Mouse (Mus musculus) myocyte (in vitro differentiated cells): Measurements from ENCODE around the gene Entpd8. TPM values are rescaled to one million over a fixed set of nuclear protein-coding genes. Genes with fewer than 3 reads are reported as not detected.

Experiments used
- H3K27me3 ChIP-seq: one replicate; pipeline ENCODE4 v1.6.1; 2011; ENCODE audit not compliant: control insufficient read depth, insufficient read depth, insufficient read length
- H3K36me3 ChIP-seq: one replicate; pipeline ENCODE4 v1.6.1; 2011; ENCODE audit not compliant: control insufficient read depth, insufficient read depth
- H3K4me2 ChIP-seq: one replicate; pipeline ENCODE4 v1.6.1; 2011; ENCODE audit warnings: low read depth, control low read depth
- H3K4me3 ChIP-seq: one replicate; pipeline ENCODE4 v1.5.1; 2011; ENCODE audit warnings: mild to moderate bottlenecking, control low read depth, moderate library complexity
- H3K79me2 ChIP-seq: one replicate; pipeline ENCODE4 v1.6.1; 2011; ENCODE audit not compliant: control insufficient read depth, insufficient read depth
- H3ac ChIP-seq: one replicate; pipeline ENCODE4 v1.6.1; 2011; ENCODE audit not compliant: control insufficient read depth, insufficient read length
- CEBPB ChIP-seq: IDR thresholded peaks from 2 replicates; pipeline ENCODE4 v1.6.1; 2011; ENCODE audit warnings: mild to moderate bottlenecking, moderate library complexity; ENCODE audit not compliant: poor library complexity, insufficient read depth, severe bottlenecking
- E2F4 ChIP-seq: IDR thresholded peaks from one replicate; pipeline ENCODE4 v1.6.1; 2011; ENCODE audit warnings: mild to moderate bottlenecking, control low read depth, moderate library complexity; ENCODE audit not compliant: insufficient read depth
- MAX ChIP-seq: IDR thresholded peaks from one replicate; pipeline ENCODE4 v1.6.1; 2011; ENCODE audit warnings: low read depth, mild to moderate bottlenecking, control low read depth
- MYOD1 ChIP-seq, 3 experiments: IDR thresholded peaks; one replicate each; pipeline ENCODE4 v1.6.1; 2011; ENCODE audit warnings: control low read depth in 2 of 3, low read depth in 2 of 3, mild to moderate bottlenecking in 2 of 3, moderate library complexity in 1 of 3; ENCODE audit not compliant: insufficient read length in 2 of 3, control insufficient read depth in 1 of 3
- MYOG ChIP-seq, 3 experiments: IDR thresholded peaks; one replicate each; pipeline ENCODE4 v1.6.1; 2011; ENCODE audit warnings: control low read depth in 2 of 3, low read depth in 2 of 3, mild to moderate bottlenecking in 2 of 3; ENCODE audit not compliant: insufficient read length in 2 of 3, control insufficient read depth in 1 of 3, insufficient read depth in 1 of 3
- POLR2A ChIP-seq: IDR thresholded peaks from one replicate; pipeline ENCODE4 v1.6.1; 2011; ENCODE audit warnings: low read depth, mild to moderate bottlenecking, control low read depth, moderate library complexity; ENCODE audit not compliant: insufficient read length
- POLR2AphosphoS2 ChIP-seq: IDR thresholded peaks from one replicate; pipeline ENCODE4 v1.6.1; 2011; ENCODE audit warnings: low read depth, control low read depth; ENCODE audit not compliant: insufficient read length
- REST ChIP-seq: IDR thresholded peaks from one replicate; pipeline ENCODE4 v1.6.1; 2011; ENCODE audit warnings: mild to moderate bottlenecking, control low read depth, moderate library complexity; ENCODE audit not compliant: insufficient read depth, insufficient read length
- SRF ChIP-seq: IDR thresholded peaks from one replicate; pipeline ENCODE4 v1.6.1; 2011; ENCODE audit warnings: low read depth; ENCODE audit not compliant: control insufficient read depth, insufficient read length
- TCF12 ChIP-seq: IDR thresholded peaks from one replicate; pipeline ENCODE4 v1.6.1; 2011; ENCODE audit warnings: mild to moderate bottlenecking, control low read depth; ENCODE audit not compliant: poor library complexity, insufficient read depth, severe bottlenecking
- TCF3 ChIP-seq: IDR thresholded peaks from one replicate; pipeline ENCODE4 v1.6.1; 2011; ENCODE audit warnings: low read depth, control low read depth; ENCODE audit not compliant: insufficient read length
- USF1 ChIP-seq: IDR thresholded peaks from one replicate; pipeline ENCODE4 v1.6.1; 2011; ENCODE audit warnings: low read depth, mild to moderate bottlenecking, control low read depth, moderate library complexity
- polyA plus RNA-seq: library from polyadenylated mRNA; unstranded; fragments of >200 nt; fragmentation: generic; extraction: Trizol; gene quantifications from one replicate; pipeline ENCODE4 v1.2.1, GENCODE M21; 2012; ENCODE audit warnings: missing spikeins

The Entpd8 gene
- polyA plus RNA-seq, 1 experiment = not detected

GRCm38 (mm10) chr2:25078967-25079366 lies 1.1 kb upstream of the Entpd8 start:
- H3ac ChIP-seq = no peak overlapping the region
- H3K36me3 ChIP-seq = no peaks in the 10 kb centered on the region
- no peaks in the 10 kb centered on the region for H3K79me2 ChIP-seq
- peaks cover 64% of the 10 kb centered on the region for H3K27me3 ChIP-seq
- no peak overlapping the region for H3K4me2 ChIP-seq
- no peak for TF ChIP-seq SRF
- TF ChIP-seq MAX = no peak
- no peak for TF ChIP-seq CEBPB
- TF ChIP-seq USF1 = no peak
- no peak for TF ChIP-seq POLR2AphosphoS2
- TF ChIP-seq MYOD1 (IDR thresholded peaks at IDR 0.05; ENCODE audit: control insufficient read depth in 1 of 3, insufficient read length in 2 of 3, low read depth in 2 of 3) = no peak
- no peak for TF ChIP-seq E2F4
- TF ChIP-seq POLR2A = no peak
- no peak for TF ChIP-seq TCF12
- TF ChIP-seq TCF3 = no peak
- no peak for TF ChIP-seq MYOG (IDR thresholded peaks at IDR 0.05; ENCODE audit: control insufficient read depth in 1 of 3, insufficient read depth in 1 of 3, insufficient read length in 2 of 3, low read depth in 2 of 3)
- TF ChIP-seq REST = no peak
- no peak overlapping the region for H3K4me3 ChIP-seq

- H3K4me2 ChIP-seq = no peak overlapping the region
- no peak for TF ChIP-seq SRF
- no peak for TF ChIP-seq TCF12
- no peak for TF ChIP-seq POLR2A
- no peak for TF ChIP-seq E2F4
- no peak for TF ChIP-seq MYOD1 (IDR thresholded peaks at IDR 0.05; ENCODE audit: control insufficient read depth in 1 of 3, insufficient read length in 2 of 3, low read depth in 2 of 3)
- no peak for TF ChIP-seq USF1
- TF ChIP-seq TCF3 = no peak
- no peak for TF ChIP-seq CEBPB
- TF ChIP-seq MAX = no peak
- no peak for TF ChIP-seq MYOG (IDR thresholded peaks at IDR 0.05; ENCODE audit: control insufficient read depth in 1 of 3, insufficient read depth in 1 of 3, insufficient read length in 2 of 3, low read depth in 2 of 3)
- no peak for TF ChIP-seq POLR2AphosphoS2
- TF ChIP-seq REST = no peak
- no peaks in the 10 kb centered on the region for H3K36me3 ChIP-seq
- no peak overlapping the region for H3K4me3 ChIP-seq
- H3K27me3 ChIP-seq = peaks cover 82% of the 10 kb centered on the region
- H3ac ChIP-seq = no peak overlapping the region
- H3K79me2 ChIP-seq = no peaks in the 10 kb centered on the region
Observed at GRCm38 (mm10) chr2:25083697-25084096, 3.6 kb downstream of the Entpd8 start.

GRCm38 (mm10) chr2:25085571-25085970 lies 5.5 kb downstream of the Entpd8 start:
- Histone ChIP-seq H3K27me3 (peaks cover 66% of the 10 kb centered on the region), H3K79me2 (no peaks in the 10 kb centered on the region), H3K36me3 (no peaks in the 10 kb centered on the region), H3ac (no peak overlapping the region), H3K4me2 (no peak overlapping the region), H3K4me3 (no peak overlapping the region)
- TF ChIP-seq MYOD1 (IDR thresholded peaks at IDR 0.05; ENCODE audit: control insufficient read depth in 1 of 3, insufficient read length in 2 of 3, low read depth in 2 of 3) (no peak), SRF (no peak), CEBPB (no peak), TCF12 (no peak), MAX (no peak), TCF3 (no peak)

- peaks cover 44% of the 10 kb centered on the region for H3K27me3 ChIP-seq
- no peak overlapping the region for H3ac ChIP-seq
- no peak overlapping the region for H3K4me2 ChIP-seq
- H3K4me3 ChIP-seq = no peak overlapping the region
- TF ChIP-seq POLR2A (no peak), MAX (no peak)
- H3K79me2 ChIP-seq = no peaks in the 10 kb centered on the region
- no peaks in the 10 kb centered on the region for H3K36me3 ChIP-seq
Observed at GRCm38 (mm10) chr2:25087842-25088241, 7.7 kb downstream of the Entpd8 start.

GRCm38 (mm10) chr2:25088636-25089035 lies 8.5 kb downstream of the Entpd8 start:
- no peak for TF ChIP-seq MYOG (IDR thresholded peaks at IDR 0.05; ENCODE audit: control insufficient read depth in 1 of 3, insufficient read depth in 1 of 3, insufficient read length in 2 of 3, low read depth in 2 of 3)
- no peak for TF ChIP-seq E2F4
- no peak for TF ChIP-seq SRF
- TF ChIP-seq POLR2AphosphoS2 = no peak
- no peak for TF ChIP-seq TCF3
- TF ChIP-seq POLR2A = no peak
- TF ChIP-seq MYOD1 (IDR thresholded peaks at IDR 0.05; ENCODE audit: control insufficient read depth in 1 of 3, insufficient read length in 2 of 3, low read depth in 2 of 3) = no peak
- TF ChIP-seq TCF12 = no peak
- no peak for TF ChIP-seq USF1
- TF ChIP-seq REST = no peak
- no peak for TF ChIP-seq CEBPB
- Histone ChIP-seq H3K79me2 (no peaks in the 10 kb centered on the region), H3ac (no peak overlapping the region), H3K36me3 (no peaks in the 10 kb centered on the region), H3K4me3 (no peak overlapping the region), H3K27me3 (peaks cover 36% of the 10 kb centered on the region), H3K4me2 (no peak overlapping the region)
